Mouse (Mus musculus): Measurements from ENCODE around the gene Rnase13.

Rnase13 gene

DNA sequence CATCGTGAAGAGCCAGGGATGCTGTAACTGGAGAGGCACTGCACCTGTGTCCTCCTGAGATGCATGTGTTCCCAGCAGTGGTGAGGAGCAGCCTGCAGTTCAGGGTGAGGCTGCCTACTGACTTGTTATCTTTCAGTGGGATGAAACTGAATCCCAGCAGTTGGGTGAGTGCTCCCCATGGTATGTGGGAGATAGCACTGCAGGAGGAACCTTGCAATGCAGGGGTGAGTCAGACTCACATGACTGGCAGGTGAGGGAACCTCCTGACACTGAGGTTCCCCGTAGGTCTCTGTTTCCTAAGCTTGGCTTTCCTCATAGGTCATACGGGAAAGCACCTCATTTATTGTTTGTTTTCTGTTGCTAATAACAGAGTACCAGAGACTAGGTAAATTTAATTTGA, 45.1 kb downstream of the Rnase13 start:
- DNase-seq (ENCODE audit: low spot score) = no peak

DNA sequence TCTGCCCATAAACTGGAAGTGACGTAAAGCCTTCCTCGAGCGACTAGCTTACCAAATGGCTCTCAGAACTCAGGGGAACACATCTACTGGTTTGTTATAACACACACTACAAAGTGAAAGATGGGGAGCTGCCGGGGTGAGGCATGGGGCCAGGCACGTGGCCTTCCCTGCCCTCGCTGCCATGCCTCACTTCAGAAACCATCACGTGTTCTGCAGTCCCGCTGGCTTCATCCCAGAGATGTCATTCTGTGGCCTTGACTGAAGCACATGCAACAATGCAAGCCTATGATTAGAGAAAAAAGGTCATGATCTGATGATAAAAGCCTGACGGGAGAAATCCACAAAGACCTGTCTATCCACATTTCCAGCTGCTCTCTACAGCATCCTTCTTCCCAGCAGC, 50.8 kb downstream of the Rnase13 start:
- DNase-seq (ENCODE audit: low spot score) = no peak

All from testis, postnatal 14 days (tissue).